Mouse (Mus musculus) CH12.LX (cell line): Measurements from ENCODE around the gene Dbndd2.

Experiments used
- CTCF ChIP-seq, 2 experiments: IDR thresholded peaks in 1 of 2; conservative IDR thresholded peaks in 1 of 2; 2 replicates each; pipeline ENCODE4 v1.5.1; 2011 to 2012; ENCODE audit warnings: low read depth in 2 of 2, low read length in 2 of 2, improper control_type of control experiment in 1 of 2, inconsistent platforms in 1 of 2, mild to moderate bottlenecking in 1 of 2, moderate library complexity in 1 of 2
- ETS1 ChIP-seq: conservative IDR thresholded peaks from 2 replicates; pipeline ENCODE4 v1.6.1; 2012; ENCODE audit warnings: low read depth, mild to moderate bottlenecking, inconsistent platforms, low read length, improper control_type of control experiment, moderate library complexity
- RAD21 ChIP-seq: IDR thresholded peaks from 2 replicates; pipeline ENCODE4 v1.6.1; 2011; ENCODE audit warnings: low read depth, mild to moderate bottlenecking, low read length, improper control_type of control experiment, moderate library complexity
- TCF12 ChIP-seq: IDR thresholded peaks from 2 replicates; pipeline ENCODE4 v1.6.1; 2014; ENCODE audit warnings: low read depth, mild to moderate bottlenecking, inconsistent platforms, low read length, improper control_type of control experiment
- USF1 ChIP-seq: IDR thresholded peaks from 2 replicates; pipeline ENCODE4 v1.6.1; 2014; ENCODE audit warnings: low read depth, mild to moderate bottlenecking, inconsistent platforms, low read length, improper control_type of control experiment

DNA sequence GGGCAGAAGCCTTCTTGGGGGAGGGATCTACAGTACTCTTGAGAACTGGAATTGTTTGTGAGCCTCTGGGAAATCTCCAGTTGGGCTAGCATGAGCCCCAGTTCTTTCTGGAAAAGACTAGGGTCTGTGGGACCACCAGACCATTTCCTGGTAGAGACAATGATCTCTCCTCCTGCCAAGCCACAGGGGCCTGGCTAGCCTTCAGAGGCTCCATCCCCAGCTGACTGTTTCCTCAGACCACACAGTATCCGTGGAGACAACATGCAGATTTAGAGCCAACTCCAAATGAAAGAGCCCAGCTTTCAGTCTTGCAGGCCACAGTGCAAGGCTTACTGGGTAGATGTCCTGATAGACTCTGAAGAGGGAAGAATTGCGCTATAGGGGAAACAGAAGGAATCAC is 8.2 kb downstream of the Dbndd2 start:
- TF ChIP-seq RAD21, result no peak
- TF ChIP-seq ETS1, result no peak
- no peak for TF ChIP-seq USF1
- TF ChIP-seq CTCF (conservative IDR thresholded peaks at IDR 0.05 in 1 of 2, IDR thresholded peaks at IDR 0.05 in 1 of 2; ENCODE audit: low read depth in 2 of 2, low read length in 2 of 2), result no peak
- no peak for TF ChIP-seq TCF12
